ENCODE assay signal across 27 mouse cellular contexts in genomic region chr14:54735221-54735620, GRCm38 (mm10). TPM values are rescaled to one million over a fixed set of nuclear protein-coding genes. Genes with fewer than 3 reads are reported as not detected.
DNase-seq lines count a peak whose midpoint lies in the region; ATAC-seq lines count a peak whose summit lies in the region.
"Had no signal": no experiment of that assay in that cellular context is flagged by ENCODE, and none has a peak within 500 bp of the region (broad histone marks: within the 10 kb centered on the region; RNA-seq: fewer than 3 reads in every experiment).

No protein-coding gene starts in this region.

- no peak overlapping the region for H3K27ac ChIP-seq in intestine, embryonic 16.5 days (ENCODE audit: low read length)
- H3K27ac ChIP-seq in intestine, embryonic 15.5 days = no peak overlapping the region
- no peak overlapping the region for H3K27ac ChIP-seq in midbrain, embryonic 14.5 days (replicated peaks; ENCODE audit: low read depth, low read length)
- H3K27ac ChIP-seq: forebrain, embryonic 10.5 days; forebrain, embryonic 13.5 days; heart, embryonic 15.5 days; hindbrain, embryonic 12.5 days; hindbrain, embryonic 15.5 days had no signal

- H3K4me1 ChIP-seq in intestine, embryonic 16.5 days (ENCODE audit: control insufficient read depth, insufficient read depth, low read length) = peaks cover 2% of the 10 kb centered on the region; the same call in 1 of the 2 replicates
- peaks cover 5% of the 10 kb centered on the region; the same call in 1 of the 2 replicates for H3K4me1 ChIP-seq in intestine, embryonic 15.5 days (replicated peaks)
- peaks cover 13% of the 10 kb centered on the region for H3K4me1 ChIP-seq in midbrain, embryonic 14.5 days (ENCODE audit: control insufficient read depth, insufficient read depth, low read length)
- H3K4me1 ChIP-seq: hindbrain, embryonic 12.5 days had no signal

- WGBS in intestine, embryonic 16.5 days = 57% methylated on average over 4 of the region's 4 CpGs
- WGBS in intestine, embryonic 15.5 days = 60% methylated on average over 4 of the region's 4 CpGs
- WGBS in midbrain, embryonic 14.5 days = 88% methylated on average over 4 of the region's 4 CpGs

- H3K9ac ChIP-seq in intestine, embryonic 16.5 days (ENCODE audit: low read depth, low read length) = no peak overlapping the region
- H3K9ac ChIP-seq in intestine, embryonic 15.5 days = no peak overlapping the region
- no peak overlapping the region for H3K9ac ChIP-seq in midbrain, embryonic 14.5 days (replicated peaks; ENCODE audit: low read length)
- H3K9ac ChIP-seq: forebrain, embryonic 13.5 days; heart, embryonic 12.5 days; heart, embryonic 15.5 days; hindbrain, embryonic 12.5 days; hindbrain, embryonic 15.5 days had no signal

- peak; percentile 51 for DNase-seq in MEL-GATA-1-ER (ENCODE audit: extremely low read depth, low read depth)
- DNase-seq in midbrain, embryonic 14.5 days = no peak
- no peak for DNase-seq in retina, postnatal 1 day
- DNase-seq: adrenal gland, adult 8-10 months; adrenal gland, postnatal 25 days; B cell, adult 2 months; cerebellum, adult 18-20 months; cerebellum, adult 9-10 months; cerebellum, postnatal 14 days; gastrocnemius, postnatal 25 days; heart, adult 18-20 months; heart, postnatal 10 days; heart, postnatal 4 days had no signal

- H3K4me2 ChIP-seq in intestine, embryonic 16.5 days (ENCODE audit: low read depth, low read length) = no peak overlapping the region
- H3K4me2 ChIP-seq in intestine, embryonic 15.5 days (replicated peaks) = no peak overlapping the region
- no peak overlapping the region for H3K4me2 ChIP-seq in midbrain, embryonic 14.5 days (ENCODE audit: low read length)
- H3K4me2 ChIP-seq: forebrain, embryonic 13.5 days; heart, embryonic 12.5 days; heart, embryonic 15.5 days; hindbrain, embryonic 12.5 days; hindbrain, embryonic 15.5 days had no signal

- peak; percentile 43 for ATAC-seq in intestine, embryonic 16.5 days
- ATAC-seq in intestine, embryonic 15.5 days = no peak
- ATAC-seq in megakaryocyte progenitor cell, adult 5-6 weeks (replicated peaks; ENCODE audit: poor library complexity) = 0 out of 2 replicates have a peak, but pooled peaks have one; percentile 23
- no peak for ATAC-seq in midbrain, embryonic 14.5 days (ENCODE audit: low FRiP score, low TSS enrichment)
- ATAC-seq: activated CD4-positive, CD25-positive, alpha-beta regulatory T cell, adult 4 months; forebrain, embryonic 13.5 days; forebrain, embryonic 16.5 days had no signal

- H3K27me3 ChIP-seq in intestine, embryonic 16.5 days (replicated peaks; ENCODE audit: control insufficient read depth, insufficient read depth, low read length) = no peaks in the 10 kb centered on the region
- no peaks in the 10 kb centered on the region for H3K27me3 ChIP-seq in intestine, embryonic 15.5 days (replicated peaks)
- no peaks in the 10 kb centered on the region for H3K27me3 ChIP-seq in midbrain, embryonic 14.5 days (ENCODE audit: control insufficient read depth, insufficient read depth, low read length)
- H3K27me3 ChIP-seq: forebrain, embryonic 13.5 days; heart, embryonic 15.5 days; hindbrain, embryonic 12.5 days; hindbrain, embryonic 15.5 days had no signal

- no peaks in the 10 kb centered on the region for H3K9me3 ChIP-seq in intestine, embryonic 16.5 days (ENCODE audit: control insufficient read depth, low read length)
- H3K9me3 ChIP-seq in intestine, embryonic 15.5 days = no peaks in the 10 kb centered on the region
- H3K9me3 ChIP-seq in midbrain, embryonic 14.5 days (ENCODE audit: control insufficient read depth, low read length) = no peaks in the 10 kb centered on the region
- H3K9me3 ChIP-seq: forebrain, embryonic 10.5 days; forebrain, embryonic 13.5 days; G1E; heart, embryonic 12.5 days; heart, embryonic 15.5 days; hindbrain, embryonic 12.5 days; hindbrain, embryonic 15.5 days had no signal

- no peak overlapping the region for H3K4me3 ChIP-seq in intestine, embryonic 16.5 days (ENCODE audit: low read length)
- no peak overlapping the region for H3K4me3 ChIP-seq in intestine, embryonic 15.5 days (replicated peaks)
- H3K4me3 ChIP-seq in midbrain, embryonic 14.5 days (replicated peaks; ENCODE audit: low read depth, low read length) = no peak overlapping the region
- H3K4me3 ChIP-seq: forebrain, embryonic 10.5 days; forebrain, embryonic 13.5 days; heart, embryonic 12.5 days; heart, embryonic 15.5 days; hindbrain, embryonic 12.5 days; hindbrain, embryonic 15.5 days had no signal

- H3K36me3 ChIP-seq in intestine, embryonic 16.5 days (ENCODE audit: control insufficient read depth, insufficient read depth, low read length) = no peaks in the 10 kb centered on the region
- H3K36me3 ChIP-seq in intestine, embryonic 15.5 days = no peaks in the 10 kb centered on the region
- H3K36me3 ChIP-seq in midbrain, embryonic 14.5 days (ENCODE audit: control insufficient read depth, insufficient read depth, low read length) = no peaks in the 10 kb centered on the region
- H3K36me3 ChIP-seq: forebrain, embryonic 10.5 days; heart, embryonic 12.5 days; heart, embryonic 15.5 days; hindbrain, embryonic 12.5 days; hindbrain, embryonic 15.5 days had no signal

RNA-seq across cellular contexts. Expression of gene Cebpe, which starts 23.2 kb away (rescaled TPM):
- 0.28 TPM in 1 of 2 replicates, not detected in the other for polyA plus RNA-seq in intestine, embryonic 16.5 days (2015; fragmentation: Nextera tagmentation; extraction: Ambion mirVana)
- polyA plus RNA-seq in intestine, embryonic 15.5 days (2015; fragmentation: Nextera tagmentation; extraction: Ambion mirVana) = 0.19 and 0.21 TPM in 2 replicates
- 24.2 and 33.5 TPM in 2 replicates for total RNA-seq in megakaryocyte progenitor cell, adult 5-6 weeks (2015)
- 52.6 and 82.0 TPM in 2 replicates for total RNA-seq in megakaryocyte progenitor cell, adult 5-6 weeks (2017)
- polyA plus RNA-seq in midbrain, embryonic 14.5 days (2014; fragmentation: Nextera tagmentation; extraction: Ambion mirVana) = not detected in 2 replicates
- total RNA-seq: adrenal gland, adult 8-10 months; adrenal gland, postnatal 25 days; gastrocnemius, adult 8-10 months; gastrocnemius, postnatal 25 days; heart, adult 18-20 months; heart, postnatal 10 days; heart, postnatal 4 days had no signal
- polyA plus RNA-seq: activated CD4-positive, CD25-positive, alpha-beta regulatory T cell, adult 4 months; forebrain, embryonic 10.5 days; forebrain, embryonic 13.5 days; forebrain, embryonic 16.5 days; heart, embryonic 12.5 days; hindbrain, embryonic 12.5 days; hindbrain, embryonic 15.5 days had no signal

RNA-seq across cellular contexts. Expression of gene Gm29776, which starts 36.6 kb away (rescaled TPM):
- 0.07 and 0.15 TPM in 2 replicates for polyA plus RNA-seq in intestine, embryonic 16.5 days (2015; fragmentation: Nextera tagmentation; extraction: Ambion mirVana)
- polyA plus RNA-seq in intestine, embryonic 15.5 days (2015; fragmentation: Nextera tagmentation; extraction: Ambion mirVana) = 0.11 and 0.15 TPM in 2 replicates
- total RNA-seq in megakaryocyte progenitor cell, adult 5-6 weeks (2015) = 0.12 TPM in 1 of 2 replicates, not detected in the other
- total RNA-seq in megakaryocyte progenitor cell, adult 5-6 weeks (2017) = not detected in 2 replicates
- 0.20 TPM in 2 replicates for polyA plus RNA-seq in midbrain, embryonic 14.5 days (2014; fragmentation: Nextera tagmentation; extraction: Ambion mirVana)
- total RNA-seq: adrenal gland, postnatal 25 days; CH12.LX; gastrocnemius, adult 8-10 months; gastrocnemius, postnatal 25 days; heart, adult 18-20 months had no signal
- polyA plus RNA-seq: activated CD4-positive, CD25-positive, alpha-beta regulatory T cell, adult 4 months; forebrain, embryonic 10.5 days; forebrain, embryonic 13.5 days; G1E had no signal

RNA-seq across cellular contexts. Expression of gene Slc7a8, which starts 46.5 kb away (rescaled TPM):
- polyA plus RNA-seq in intestine, embryonic 16.5 days (2015; fragmentation: Nextera tagmentation; extraction: Ambion mirVana) = 45.7 and 60.3 TPM in 2 replicates
- 30.9 and 33.0 TPM in 2 replicates for polyA plus RNA-seq in intestine, embryonic 15.5 days (2015; fragmentation: Nextera tagmentation; extraction: Ambion mirVana)
- 4.7 and 7.7 TPM in 2 replicates for total RNA-seq in megakaryocyte progenitor cell, adult 5-6 weeks (2015)
- total RNA-seq in megakaryocyte progenitor cell, adult 5-6 weeks (2017) = 1.4 and 2.0 TPM in 2 replicates
- 5.7 and 7.6 TPM in 2 replicates for polyA plus RNA-seq in midbrain, embryonic 14.5 days (2014; fragmentation: Nextera tagmentation; extraction: Ambion mirVana)
- polyA plus RNA-seq: activated CD4-positive, CD25-positive, alpha-beta regulatory T cell, adult 4 months had no signal

RNA-seq across cellular contexts. Expression of gene Acin1, which starts 48.5 kb away (rescaled TPM):
- polyA plus RNA-seq in intestine, embryonic 16.5 days (2015; fragmentation: Nextera tagmentation; extraction: Ambion mirVana) = 78.7 and 82.6 TPM in 2 replicates
- polyA plus RNA-seq in intestine, embryonic 15.5 days (2015; fragmentation: Nextera tagmentation; extraction: Ambion mirVana) = 105 and 107 TPM in 2 replicates
- 170 and 177 TPM in 2 replicates for total RNA-seq in megakaryocyte progenitor cell, adult 5-6 weeks (2015)
- total RNA-seq in megakaryocyte progenitor cell, adult 5-6 weeks (2017) = 223 and 235 TPM in 2 replicates
- polyA plus RNA-seq in midbrain, embryonic 14.5 days (2014; fragmentation: Nextera tagmentation; extraction: Ambion mirVana) = 128 and 143 TPM in 2 replicates

RNA-seq across cellular contexts. Expression of gene 1700123O20Rik, which starts 49.2 kb away (rescaled TPM):
- 82.0 and 90.2 TPM in 2 replicates for polyA plus RNA-seq in intestine, embryonic 16.5 days (2015; fragmentation: Nextera tagmentation; extraction: Ambion mirVana)
- 83.7 and 84.8 TPM in 2 replicates for polyA plus RNA-seq in intestine, embryonic 15.5 days (2015; fragmentation: Nextera tagmentation; extraction: Ambion mirVana)
- total RNA-seq in megakaryocyte progenitor cell, adult 5-6 weeks (2015) = 75.7 and 80.2 TPM in 2 replicates
- total RNA-seq in megakaryocyte progenitor cell, adult 5-6 weeks (2017) = 47.3 and 52.3 TPM in 2 replicates
- polyA plus RNA-seq in midbrain, embryonic 14.5 days (2014; fragmentation: Nextera tagmentation; extraction: Ambion mirVana) = 74.0 and 79.1 TPM in 2 replicates

Comparison
In these comparisons a context has a peak if more than half of its experiments do, and no peak if none do; other contexts are left out.
1. ATAC-seq: peak in intestine, embryonic 16.5 days (single experiment) and megakaryocyte progenitor cell, adult 5-6 weeks (single experiment); none in intestine, embryonic 15.5 days (single experiment) and midbrain, embryonic 14.5 days (single experiment).